Mouse (Mus musculus): ENCODE data around the gene Ndufaf5. TPM values are rescaled to one million over a fixed set of nuclear protein-coding genes. Genes with fewer than 3 reads are reported as not detected.
A peak's percentile ranks its signal among the peaks of the same experiment; 100 is the strongest.
"Not testable (repeated sequence)": the region's sequence is repeated elsewhere in the genome, so short reads cannot be mapped to it uniquely, and the experiment has no call there.

Ndufaf5 gene
- total RNA-seq (2021) = 10 to 100 TPM; 19.9 to 22.7 TPM
- long read RNA-seq, experiment 1, transcript Ndufaf5-201 (11 exons, 1,166 nt) = major isoform, 12 of 17 reads
- long read RNA-seq, experiment 1, partial matches to known transcripts = 3 of 17 reads
- long read RNA-seq, experiment 1, other reads (novel, unspliced or antisense) = 2 of 17 reads
- long read RNA-seq, experiment 2, transcript Ndufaf5-201 (11 exons, 1,166 nt) = major isoform, 5 of 9 reads
- long read RNA-seq, experiment 2, partial matches to known transcripts = 0 of 9 reads
- long read RNA-seq, experiment 2, other reads (novel, unspliced or antisense) = 4 of 9 reads

GRCm38 (mm10) chr2:140170127-140170802 lies at the start of gene Ndufaf5, which contains the start of gene Esf1:
Ndufaf5 (plus strand) TSS chr2:140170649.
Esf1 (minus strand) TSS chr2:140170564.
- peak; percentile 95 to 97 for DNase-seq

GRCm38 (mm10) chr2:140125516-140125915 lies 44.9 kb upstream of the Ndufaf5 start:
- no peak for DNase-seq

GRCm38 (mm10) chr2:140151743-140152142 lies 18.7 kb upstream of the Ndufaf5 start, which contains the start of gene Gm17374:
Gm17374 (plus strand) TSS chr2:140152043.
- not testable (repeated sequence) for DNase-seq

GRCm38 (mm10) chr2:140159186-140159730 lies 11.2 kb upstream of the Ndufaf5 start:
- DNase-seq = no peak

DNA sequence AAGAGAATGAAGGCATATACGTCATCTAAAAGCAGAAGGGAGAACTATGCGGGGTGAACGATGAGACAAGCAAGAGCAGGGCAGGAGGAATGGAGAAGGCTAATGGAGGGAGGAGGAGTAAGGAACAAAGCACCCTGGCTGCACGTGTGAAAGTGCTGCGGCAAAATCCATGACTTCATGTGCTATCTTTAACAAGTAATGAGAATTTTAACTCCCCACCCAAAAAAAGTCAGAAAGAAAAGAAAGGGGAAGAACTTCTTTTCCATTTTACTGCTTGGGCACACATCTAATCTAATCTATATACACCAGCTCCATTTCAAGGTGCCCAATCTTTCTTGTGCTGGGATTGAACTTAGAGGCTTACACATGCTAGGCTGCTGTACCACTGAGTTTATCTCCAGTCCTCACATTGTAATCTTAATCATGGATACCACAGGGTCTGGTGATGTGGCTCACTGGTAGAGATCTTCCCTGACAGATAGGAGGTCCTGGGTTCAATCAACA lies 7.0 kb upstream of the Ndufaf5 start:
- no peak for DNase-seq

- DNase-seq = no peak
Observed at GRCm38 (mm10) chr2:140169057-140169456, 1.4 kb upstream of the Ndufaf5 start.

DNA sequence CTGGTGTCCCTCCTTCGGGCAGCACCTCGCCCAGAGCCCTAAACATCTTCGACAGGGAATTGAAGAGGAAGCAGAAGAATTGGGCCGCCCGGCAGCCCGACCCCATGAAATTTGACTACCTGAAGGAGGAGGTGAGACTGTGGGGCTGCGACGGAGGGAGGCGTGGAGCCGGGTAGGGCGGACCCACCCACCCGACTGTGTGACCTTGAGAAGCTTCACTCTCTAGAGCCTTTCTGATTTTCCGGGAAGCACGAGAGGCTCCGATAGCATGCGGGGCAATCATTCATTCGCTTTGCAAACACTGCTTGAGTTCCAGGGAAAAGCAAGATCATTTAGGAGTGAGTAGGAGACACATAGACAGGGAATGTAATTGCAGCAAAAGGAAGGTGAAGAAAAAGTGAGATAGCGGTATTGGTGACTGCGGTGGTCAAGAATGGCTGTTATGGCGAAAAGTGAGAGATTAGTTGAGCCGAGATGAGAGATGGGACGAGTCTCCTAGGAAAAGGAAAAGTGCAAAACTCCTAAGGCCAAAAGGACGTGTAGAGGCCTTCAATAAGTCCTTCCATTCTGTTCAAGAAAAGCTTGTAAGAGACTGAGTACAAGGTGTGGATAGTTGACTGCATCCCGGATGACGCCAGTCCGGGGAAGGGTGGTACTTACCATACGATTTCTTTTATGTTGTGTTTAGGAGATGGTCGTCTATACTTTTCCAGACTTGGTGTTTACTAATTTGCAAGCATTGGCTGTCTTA lies 529 bp downstream of the Ndufaf5 start:
- no peak for DNase-seq

DNA sequence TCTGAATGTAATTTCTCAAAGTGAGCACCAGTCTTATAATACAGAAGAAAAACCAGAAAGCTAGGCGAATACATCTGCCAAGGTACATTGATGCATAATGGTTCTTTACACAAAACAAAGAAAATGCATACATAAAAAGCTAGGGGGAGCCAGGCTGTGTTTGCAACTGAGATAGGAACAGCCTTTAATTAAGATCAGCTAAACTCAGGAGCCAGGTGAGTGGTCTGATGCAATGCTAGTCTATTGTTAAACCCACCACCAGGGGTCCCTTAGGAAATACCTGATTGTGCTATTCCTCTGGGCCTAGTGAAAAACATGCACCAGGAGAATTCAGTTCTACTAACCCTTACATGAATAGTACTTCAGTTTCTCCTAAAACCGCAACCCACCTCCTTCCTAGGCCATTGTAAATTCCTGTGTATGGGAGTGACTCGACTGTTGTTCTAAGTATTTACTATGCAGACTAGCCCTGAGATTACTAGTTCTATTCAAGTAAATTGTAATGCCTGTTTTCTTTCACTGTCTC lies 15.3 kb downstream of the Ndufaf5 start:
- DNase-seq = not testable (repeated sequence)

GRCm38 (mm10) chr2:140200713-140201112 lies 30.3 kb downstream of the Ndufaf5 start:
- no peak for DNase-seq

DNA sequence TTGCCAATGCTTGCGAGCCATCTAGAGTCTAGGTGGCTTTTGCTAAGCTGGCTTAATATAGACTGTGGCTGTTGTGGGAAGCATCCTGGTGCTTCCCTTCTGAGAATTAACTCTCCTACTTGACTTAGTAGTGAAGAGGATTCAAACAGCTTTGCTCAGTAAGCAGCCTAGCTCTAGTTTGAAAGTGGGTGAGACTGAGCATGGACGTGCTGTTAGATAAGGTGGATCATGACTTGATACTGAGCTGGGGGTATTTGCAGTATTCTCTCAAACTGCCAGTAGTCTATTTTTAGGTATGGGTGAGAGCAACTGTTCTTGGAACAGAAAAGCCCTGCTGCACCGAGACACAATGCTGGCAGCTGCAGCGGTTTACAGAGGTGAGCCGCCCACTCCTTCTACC lies 32.1 kb downstream of the Ndufaf5 start:
- DNase-seq = no peak

DNA sequence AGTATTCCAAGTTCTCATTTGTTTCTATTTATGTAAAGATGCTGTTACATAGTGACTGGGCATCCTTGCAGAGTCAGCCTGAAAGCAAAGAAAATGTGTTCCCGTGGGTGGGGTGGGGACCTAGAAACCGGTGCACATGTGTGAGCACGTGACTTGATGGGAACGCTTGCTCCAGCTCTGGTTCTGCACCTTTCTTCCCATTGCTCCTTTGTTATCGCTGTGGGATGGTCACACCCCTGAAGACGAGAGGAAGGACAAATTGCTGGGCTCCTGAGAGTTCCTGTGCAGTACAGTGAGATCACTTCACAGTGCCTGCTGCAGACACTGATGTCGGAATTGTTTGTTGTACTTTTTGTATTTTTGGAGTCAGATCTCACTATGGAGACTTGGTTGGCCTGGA lies 33.3 kb downstream of the Ndufaf5 start:
- DNase-seq = no peak

DNA sequence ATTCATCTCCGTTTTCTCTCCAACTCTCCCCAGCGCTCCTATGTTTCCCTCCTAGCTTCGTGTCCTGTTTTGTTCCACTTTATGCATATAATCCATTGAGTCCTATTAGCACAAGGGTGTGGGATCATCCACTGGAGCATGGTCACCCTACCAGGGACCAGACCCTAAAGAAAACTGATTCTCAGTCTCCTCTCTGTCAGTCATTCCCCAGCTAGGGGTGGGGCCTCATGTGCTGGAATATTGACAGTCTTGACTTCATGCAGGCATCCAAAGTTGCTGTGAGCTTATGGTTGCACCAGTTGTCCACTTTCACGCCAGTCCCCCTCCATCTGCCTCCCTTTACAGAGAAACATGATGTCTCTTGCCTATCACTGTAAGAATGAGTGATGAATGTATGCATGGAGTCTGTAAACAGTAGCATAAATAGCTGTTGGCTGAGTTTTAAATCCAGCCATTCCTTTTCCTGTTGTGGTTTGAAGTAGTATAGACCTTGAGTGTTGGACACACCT lies 44.1 kb downstream of the Ndufaf5 start:
- no peak for DNase-seq

DNA sequence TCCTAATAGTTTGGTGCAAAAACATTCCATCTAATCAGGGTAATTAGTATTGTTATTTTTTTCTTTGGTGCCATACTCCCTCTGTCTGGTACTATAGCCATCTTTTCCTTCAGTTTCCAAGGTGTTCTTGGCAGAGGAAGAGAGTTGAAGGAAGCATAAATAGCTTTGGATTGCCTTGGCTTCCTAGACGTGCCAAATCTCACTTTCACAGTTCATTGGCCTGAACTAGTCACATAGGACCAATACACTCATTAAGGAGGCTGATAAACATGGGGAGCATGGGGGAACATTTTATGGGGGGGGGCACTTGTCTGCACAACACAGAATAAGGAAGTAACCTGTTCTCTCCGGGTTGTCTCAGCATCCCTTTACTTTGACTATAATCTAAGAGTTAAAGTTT lies 45.0 kb downstream of the Ndufaf5 start:
- DNase-seq = no peak

- DNase-seq = no peak
Observed at GRCm38 (mm10) chr2:140215965-140216364, 45.5 kb downstream of the Ndufaf5 start.

GRCm38 (mm10) chr2:140220325-140220724 lies 49.9 kb downstream of the Ndufaf5 start:
- no peak for DNase-seq

- DNase-seq = no peak
Observed at GRCm38 (mm10) chr2:140230295-140230694, 59.8 kb downstream of the Ndufaf5 start.

DNA sequence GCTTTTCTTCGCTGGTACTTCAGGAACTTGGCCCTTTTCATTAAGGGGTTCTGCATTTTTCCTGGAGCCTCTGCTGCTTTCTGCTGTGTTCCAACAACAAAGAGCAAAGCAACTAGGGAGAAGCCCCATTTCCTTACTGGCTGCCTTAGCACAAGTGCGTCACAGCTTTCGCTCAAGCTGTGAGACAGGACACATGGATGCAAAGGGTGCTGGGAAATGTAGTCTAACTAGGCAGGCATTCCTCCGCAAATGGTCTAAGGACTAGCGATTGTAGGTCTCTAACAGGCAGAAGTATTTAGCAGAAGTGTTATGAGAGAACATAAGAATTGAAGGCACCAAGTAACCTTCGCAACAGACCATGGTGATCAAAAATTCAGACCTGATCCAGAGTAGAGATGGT lies 66.8 kb downstream of the Ndufaf5 start:
- DNase-seq = no peak

DNA sequence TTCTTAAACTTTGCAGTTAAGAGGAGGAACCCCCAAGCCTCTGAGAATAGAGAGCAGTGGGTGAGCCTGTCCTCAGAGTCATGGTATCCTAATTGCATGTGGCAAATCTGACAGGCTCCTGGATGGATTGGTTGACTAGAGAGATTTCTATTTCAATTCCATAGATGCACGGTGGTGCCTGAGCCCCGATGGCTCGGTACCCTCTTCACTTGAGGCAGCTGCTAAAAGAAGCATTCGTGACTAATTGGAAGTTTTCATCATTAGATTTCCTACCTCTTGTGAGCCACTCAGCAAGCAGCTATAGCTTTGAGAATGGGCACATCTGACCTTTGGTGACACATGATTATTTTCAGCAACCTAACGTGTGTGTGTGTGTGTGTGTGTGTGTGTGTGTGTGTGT lies 71.9 kb downstream of the Ndufaf5 start:
- DNase-seq = no peak

GRCm38 (mm10) chr2:140243105-140243504 lies 72.7 kb downstream of the Ndufaf5 start:
- no peak for DNase-seq

Data from adrenal gland, postnatal 36 days (tissue).